Mouse (Mus musculus) ZHBTc4 (cell line): Measurements from ENCODE around the gene Myo15.

ENCODE experiments used
- DNase-seq: peaks from one replicate; pipeline ENCODE4 v3.0.0-alpha.2; 2011; ENCODE audit warnings: low read depth, low spot score

Myo15 gene

DNA sequence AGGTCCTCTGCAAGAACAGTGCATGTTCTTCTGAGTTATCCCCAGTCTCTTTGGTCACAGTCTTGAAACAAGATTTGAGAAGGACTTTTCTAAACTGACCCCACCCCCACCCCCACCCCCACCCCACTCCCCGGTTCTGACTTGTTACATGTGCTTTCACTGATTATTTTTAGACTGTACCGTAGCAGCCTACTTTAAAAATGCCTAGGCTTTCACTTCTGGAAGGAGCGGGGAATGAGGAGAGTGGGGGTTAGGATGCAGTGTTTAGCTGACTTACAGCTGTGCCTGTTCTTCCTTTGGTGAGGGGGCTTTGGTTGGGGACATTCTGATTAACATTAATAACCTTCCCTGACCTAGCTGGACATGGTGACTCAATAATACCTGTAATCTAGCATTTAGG, 79.0 kb downstream of the Myo15 start:
- DNase-seq, result no peak

DNA sequence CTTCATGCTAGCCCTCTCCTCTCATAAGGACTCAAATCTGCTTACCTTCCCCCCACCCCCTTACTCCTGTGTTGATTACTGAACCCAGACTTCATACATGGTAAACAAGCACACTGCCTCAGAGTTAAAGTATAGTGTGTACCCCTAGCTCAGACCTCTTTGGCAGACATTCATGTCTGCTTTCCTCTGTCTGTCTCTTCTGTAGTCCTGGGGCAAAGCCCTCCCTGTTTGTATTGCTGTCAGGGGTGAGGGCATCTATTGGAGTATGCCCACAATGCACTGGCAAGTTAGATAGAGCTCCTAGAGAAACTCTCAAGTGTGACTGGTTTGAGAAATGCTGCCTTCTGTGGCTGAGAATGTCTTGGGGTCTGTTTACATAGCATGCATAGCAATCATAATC, 84.0 kb downstream of the Myo15 start:
- no peak for DNase-seq

DNA sequence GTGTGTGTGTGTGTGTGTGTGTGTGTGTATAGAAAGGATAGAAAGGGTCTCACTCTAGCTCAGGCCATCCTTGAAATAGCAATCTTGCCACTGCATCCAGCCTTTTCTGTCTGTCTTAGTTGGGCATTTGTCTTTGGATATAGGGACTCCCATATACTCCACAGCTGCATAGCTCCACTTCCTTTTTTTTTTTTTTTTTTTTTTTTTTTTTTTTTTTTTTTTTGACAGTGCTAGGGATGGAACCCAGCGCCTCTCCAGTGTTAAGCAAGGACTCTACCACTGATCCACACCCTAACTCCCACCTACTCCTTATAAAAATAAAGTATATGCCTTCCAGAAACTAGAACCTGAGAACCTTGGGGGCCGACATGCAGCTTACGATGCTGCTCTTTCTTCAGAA, 88.5 kb downstream of the Myo15 start:
- DNase-seq, result no peak

DNA sequence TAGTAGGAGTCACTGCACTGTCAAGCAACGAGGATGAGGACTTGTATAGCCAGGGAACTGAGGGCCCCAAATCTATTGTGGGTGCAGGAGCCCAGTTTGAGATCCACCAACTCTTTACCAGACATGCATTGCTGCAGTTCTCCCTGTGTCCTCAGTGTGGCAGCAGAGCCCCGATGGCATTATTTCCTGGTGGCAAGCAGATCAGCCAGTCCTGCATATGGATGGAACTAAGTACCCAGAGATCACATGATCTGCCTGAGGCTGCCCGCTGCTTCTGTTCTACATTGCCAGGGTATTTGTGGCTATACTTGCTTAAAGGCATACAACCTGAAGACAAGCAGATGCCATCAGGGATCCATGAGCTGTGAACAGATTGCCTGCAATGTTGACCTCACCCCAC, 90.2 kb downstream of the Myo15 start:
- peak; percentile 84 for DNase-seq

DNA sequence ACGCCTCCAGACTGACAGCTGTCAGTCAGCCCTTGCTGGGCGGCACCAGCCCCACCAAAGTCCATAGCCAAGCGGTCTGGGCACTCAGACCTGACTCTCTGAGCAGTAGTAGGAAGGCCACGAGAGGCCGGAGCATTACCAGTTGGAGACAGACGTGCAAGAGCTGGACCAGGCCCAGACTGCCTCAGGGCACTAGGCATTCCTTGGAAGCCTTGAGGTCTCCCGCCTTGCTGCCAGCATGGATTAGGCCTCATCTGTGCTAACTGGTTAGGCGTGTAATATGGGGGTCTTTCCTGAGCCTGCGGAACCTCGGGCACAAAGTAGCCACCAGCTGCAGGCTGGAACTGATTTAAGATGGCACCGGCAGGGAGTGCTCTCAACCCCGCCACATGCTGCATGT, 104.9 kb downstream of the Myo15 start:
- DNase-seq, result peak; percentile 34
